Mouse (Mus musculus) bone marrow, adult 2 months (tissue): ENCODE data around the gene Pbrm1.

ENCODE experiments used
- CTCF ChIP-seq: fragments of 200-500 bp; IDR thresholded peaks from 2 replicates; pipeline ENCODE4 v1.5.1; 2011; ENCODE audit warnings: low read length, control low read depth; ENCODE audit not compliant: control insufficient read depth, insufficient read depth
- POLR2A ChIP-seq: fragments of 200-500 bp; IDR thresholded peaks from 2 replicates; pipeline ENCODE4 v1.6.1; 2011; ENCODE audit warnings: low read depth, mild to moderate bottlenecking, control low read depth, low read length, borderline replicate concordance; ENCODE audit not compliant: control insufficient read depth

DNA sequence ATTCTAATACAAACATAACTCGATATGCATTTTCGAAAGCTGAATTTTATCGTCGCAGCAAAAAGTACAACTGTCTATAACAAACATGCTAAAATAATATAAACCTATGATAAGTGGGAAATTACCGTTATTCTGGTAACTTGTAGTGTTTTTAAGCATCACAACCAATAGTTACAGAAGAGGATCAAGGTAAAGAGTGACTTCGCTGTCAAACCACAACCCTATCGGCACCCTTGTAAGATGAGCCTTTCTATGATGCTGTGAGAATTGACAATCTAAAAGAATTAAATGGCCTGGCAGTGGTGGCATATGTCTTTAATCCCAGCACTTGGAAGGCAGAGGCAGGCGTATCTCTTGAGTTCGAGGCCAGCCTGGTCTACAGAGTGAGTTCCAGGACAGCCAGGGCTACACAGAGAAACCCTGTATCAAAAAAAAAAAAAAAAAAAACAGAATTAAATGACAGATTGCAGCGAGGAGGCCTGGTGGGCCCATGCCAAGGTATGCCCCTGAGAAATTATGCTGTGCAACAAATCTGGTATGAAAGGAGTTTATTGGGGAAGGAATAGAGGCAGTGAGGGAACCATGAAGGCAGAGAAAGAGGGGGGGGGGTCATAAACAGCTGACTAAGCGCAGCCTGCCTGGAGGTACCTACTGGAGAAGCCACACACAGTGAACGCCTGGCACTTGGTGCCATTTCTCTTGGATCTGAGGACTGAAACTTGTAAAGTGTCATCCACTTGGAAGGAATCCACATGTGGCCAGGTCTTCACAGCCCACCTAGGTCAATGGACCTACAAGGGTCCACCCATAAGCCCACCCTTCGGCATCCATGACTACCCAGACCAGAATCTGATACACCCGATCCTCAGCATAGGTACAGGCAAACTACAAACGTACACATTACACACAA is 110.6 kb downstream of the Pbrm1 start:
- TF ChIP-seq POLR2A (no peak), CTCF (no peak)
